Mouse (Mus musculus): ENCODE measurements around the gene Atp2a3.

- TF ChIP-seq CTCF (IDR thresholded peaks at IDR 0.05; ENCODE audit: control insufficient read depth, insufficient read depth, low read length) (no peak), POLR2A (IDR thresholded peaks at IDR 0.05; ENCODE audit: borderline replicate concordance, control insufficient read depth, low read depth, low read length) (no peak)
These were observed 13.1 kb upstream of the Atp2a3 start for GRCm38 (mm10) chr11:72947840-72948239.
